Mouse (Mus musculus) hindbrain, postnatal 0 days (tissue): ENCODE measurements around the gene Rbms2. TPM values are rescaled to one million over a fixed set of nuclear protein-coding genes. Genes with fewer than 3 reads are reported as not detected.
A peak's percentile ranks its signal among the peaks of the same experiment; 100 is the strongest.
"Not testable (repeated sequence)": the region's sequence is repeated elsewhere in the genome, so short reads cannot be mapped to it uniquely, and the experiment has no call there.

ENCODE experiments used
- ATAC-seq: fragments of 200-750 bp; cut with Nextera tagmentation; 2 replicates; pipeline ENCODE4 v1.8.0; 2017; ENCODE audit warnings: mild to moderate bottlenecking, moderate TSS enrichment, moderate library complexity
- DNase-seq: peaks from one replicate; pipeline ENCODE4 v3.0.0-alpha.2; 2015; ENCODE audit warnings: low spot score
- H3K27ac ChIP-seq: fragments of 300-500 bp; sonication (generic); 2 replicates; pipeline ENCODE4 v1.5.1; 2014; ENCODE audit warnings: mild to moderate bottlenecking
- H3K27me3 ChIP-seq: fragments of 300-500 bp; sonication (generic); 2 replicates; pipeline ENCODE4 v1.6.1; 2014; ENCODE audit warnings: low read length, mixed read lengths; ENCODE audit not compliant: insufficient read depth
- H3K36me3 ChIP-seq: fragments of 300-500 bp; sonication (generic); 2 replicates; pipeline ENCODE4 v1.6.1; 2014; ENCODE audit warnings: low read length, mixed read lengths; ENCODE audit not compliant: insufficient read depth
- H3K4me1 ChIP-seq: fragments of 300-500 bp; sonication (generic); 2 replicates; pipeline ENCODE4 v1.6.1; 2014; ENCODE audit warnings: antibody characterized with exemption, low read length, mixed read lengths; ENCODE audit not compliant: insufficient read depth
- H3K4me2 ChIP-seq: fragments of 300-500 bp; sonication (generic); 2 replicates; pipeline ENCODE4 v1.6.1; 2014; ENCODE audit warnings: low read depth, mild to moderate bottlenecking, low read length, moderate library complexity, mixed read lengths
- H3K4me3 ChIP-seq: fragments of 300-500 bp; sonication (generic); 2 replicates; pipeline ENCODE4 v1.5.1; 2014; ENCODE audit warnings: low read length
- H3K9ac ChIP-seq: fragments of 300-500 bp; sonication (generic); replicated peaks from 2 replicates; pipeline ENCODE4 v1.6.1; 2014; ENCODE audit warnings: mild to moderate bottlenecking, low read length, moderate library complexity, mixed read lengths
- H3K9me3 ChIP-seq: fragments of 300-500 bp; sonication (generic); 2 replicates; pipeline ENCODE4 v1.6.1; 2016; ENCODE audit warnings: low read length, mixed read lengths
- CTCF ChIP-seq: IDR thresholded peaks from 2 replicates; pipeline ENCODE4 v1.5.1; 2016; ENCODE audit warnings: antibody characterized with exemption, control low read depth, low read depth
- WGBS: fragments of 180-500 bp; shearing (Covaris S2); extraction: QIAGEN DNeasy Blood & Tissue Kit; methylation state at CpG from one replicate; pipeline ENCODE4 v1.1.7; 2014; 5-methylcytosine and 5-hydroxymethylcytosine counted together
- polyA plus RNA-seq: library from polyadenylated mRNA; unstranded; fragments of >200 nt; fragmentation: Nextera tagmentation; extraction: Ambion mirVana; gene quantifications from 2 replicates; pipeline ENCODE4 v1.2.1, GENCODE M21; 2015
- total RNA-seq: library from RNA; depleted of rRNA; stranded (reverse); fragments of >200 nt; gene quantifications from 2 replicates; pipeline ENCODE4 v1.2.3, GENCODE M21; 2014

The Rbms2 gene
- total and polyA plus RNA-seq, 2 experiments from 2014 or later: 7.3 to 13.2 TPM

DNA sequence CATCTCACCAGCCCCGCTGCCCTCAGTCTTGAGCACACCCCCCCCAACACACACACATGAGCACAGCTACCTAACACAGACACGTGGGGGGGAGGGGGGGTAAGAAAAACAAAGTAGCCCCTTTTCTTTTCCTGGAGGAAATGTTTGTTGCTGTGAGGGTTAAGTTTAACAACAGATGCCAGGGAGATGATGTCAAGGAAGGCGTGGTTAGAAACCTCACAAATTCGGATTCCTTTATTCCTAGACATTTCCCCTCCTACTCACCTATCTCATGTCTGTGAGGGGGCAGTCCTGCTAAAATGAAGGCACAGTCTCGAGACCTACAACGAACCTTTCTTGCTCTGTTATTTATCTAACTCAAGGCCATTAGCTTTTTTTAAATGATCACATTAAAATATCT is 13.0 kb downstream of the Rbms2 start:
- no peak for ATAC-seq
- 63% methylated on average over 6 of the region's 6 CpGs for WGBS
- Histone ChIP-seq H3K36me3 (no peaks in the 10 kb centered on the region), H3K27me3 (no peaks in the 10 kb centered on the region), H3K4me2 (no peak overlapping the region), H3K27ac (no peak overlapping the region), H3K9me3 (no peaks in the 10 kb centered on the region), H3K9ac (no peak overlapping the region), H3K4me3 (no peak overlapping the region), H3K4me1 (no peaks in the 10 kb centered on the region)
- no peak for TF ChIP-seq CTCF
- DNase-seq: no peak

DNA sequence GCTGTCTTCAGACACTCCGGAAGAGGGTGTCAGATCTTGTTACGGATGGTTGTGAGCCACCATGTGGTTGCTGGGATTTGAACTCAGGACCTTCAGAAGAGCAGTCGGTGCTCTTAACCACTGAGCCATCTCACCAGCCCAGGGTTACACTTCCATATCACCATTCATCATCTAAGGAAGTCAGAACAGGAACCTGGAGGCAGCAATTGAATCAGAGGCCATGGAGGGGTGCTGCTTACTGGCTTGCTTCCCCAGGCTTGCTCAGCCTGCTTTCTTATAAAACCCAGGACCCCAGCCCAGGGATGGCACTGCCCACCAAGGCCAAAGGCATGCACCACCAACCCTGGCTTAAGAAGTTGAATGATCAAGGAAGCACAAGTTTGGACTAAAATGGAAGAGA is 14.4 kb downstream of the Rbms2 start:
- H3K27me3 ChIP-seq, ATAC-seq, H3K9me3 ChIP-seq, H3K4me1 ChIP-seq, H3K27ac ChIP-seq, DNase-seq, H3K4me2 ChIP-seq, H3K4me3 ChIP-seq, H3K36me3 ChIP-seq, H3K9ac ChIP-seq: not testable (repeated sequence)
- 91% methylated on average over 2 of the region's 3 CpGs for WGBS

GRCm38 (mm10) chr10:128153978-128154377 is 26.1 kb downstream of the Rbms2 start:
- Histone ChIP-seq H3K36me3 (no peaks in the 10 kb centered on the region), H3K9me3 (no peaks in the 10 kb centered on the region), H3K4me1 (no peaks in the 10 kb centered on the region), H3K27ac (no peak overlapping the region), H3K4me2 (no peak overlapping the region), H3K9ac (no peak overlapping the region), H3K27me3 (no peaks in the 10 kb centered on the region), H3K4me3 (no peak overlapping the region)
- 76% methylated on average over 3 of the region's 3 CpGs for WGBS
- DNase-seq (no peak), ATAC-seq (no peak)
- TF ChIP-seq CTCF: no peak

- Histone ChIP-seq H3K4me1 (no peaks in the 10 kb centered on the region), H3K36me3 (no peaks in the 10 kb centered on the region), H3K9ac (no peak overlapping the region), H3K4me2 (no peak overlapping the region), H3K27ac (no peak overlapping the region), H3K9me3 (no peaks in the 10 kb centered on the region), H3K27me3 (no peaks in the 10 kb centered on the region), H3K4me3 (no peak overlapping the region)
- DNase-seq (peak; percentile 19), ATAC-seq (no peak)
- 74% methylated on average over 14 of the region's 14 CpGs for WGBS
- TF ChIP-seq CTCF: no peak
These were observed 29.2 kb downstream of the Rbms2 start for GRCm38 (mm10) chr10:128150941-128151340.

GRCm38 (mm10) chr10:128149592-128149991 is 30.5 kb downstream of the Rbms2 start:
- Histone ChIP-seq H3K4me3 (no peak overlapping the region), H3K36me3 (no peaks in the 10 kb centered on the region), H3K4me1 (no peaks in the 10 kb centered on the region), H3K4me2 (no peak overlapping the region), H3K9me3 (no peaks in the 10 kb centered on the region), H3K27me3 (no peaks in the 10 kb centered on the region), H3K9ac (no peak overlapping the region), H3K27ac (peak overlapping the region; percentile 17; the same call in 1 of the 2 replicates)
- peak; percentile 46 for TF ChIP-seq CTCF
- WGBS: 10% methylated on average over 5 of the region's 5 CpGs
- DNase-seq (peak; percentile 35), ATAC-seq (peak; percentile 79)

GRCm38 (mm10) chr10:128148789-128149365 is 31.2 kb downstream of the Rbms2 start:
- no peak for TF ChIP-seq CTCF
- Histone ChIP-seq H3K36me3 (no peaks in the 10 kb centered on the region), H3K4me1 (no peaks in the 10 kb centered on the region), H3K4me2 (no peak overlapping the region), H3K27ac (peak overlapping the region; percentile 17; the same call in 1 of the 2 replicates), H3K27me3 (no peaks in the 10 kb centered on the region), H3K9ac (no peak overlapping the region), H3K9me3 (no peaks in the 10 kb centered on the region), H3K4me3 (no peak overlapping the region)
- ATAC-seq: no peak
- 92% methylated on average over 5 of the region's 5 CpGs for WGBS
- no peak for DNase-seq

- H3K27ac ChIP-seq: no peak overlapping the region
- no peak overlapping the region for H3K4me3 ChIP-seq
- H3K9me3 ChIP-seq: no peaks in the 10 kb centered on the region
- DNase-seq (no peak), ATAC-seq (no peak)
- TF ChIP-seq CTCF: no peak
- no peak overlapping the region for H3K4me2 ChIP-seq
- WGBS: 76% methylated on average over 2 of the region's 2 CpGs
- no peaks in the 10 kb centered on the region for H3K27me3 ChIP-seq
- no peak overlapping the region for H3K9ac ChIP-seq
- no peaks in the 10 kb centered on the region for H3K36me3 ChIP-seq
- H3K4me1 ChIP-seq: no peaks in the 10 kb centered on the region
These were observed 35.1 kb downstream of the Rbms2 start for GRCm38 (mm10) chr10:128144961-128145360.
